Mouse (Mus musculus) B cell, adult 2 months (primary cell): Measurements from ENCODE around the gene 2210016L21Rik.

ENCODE experiments used
- DNase-seq, 2 experiments: peaks; one replicate each; pipeline ENCODE4 v3.0.0; 2022

Gene 2210016L21Rik

DNA sequence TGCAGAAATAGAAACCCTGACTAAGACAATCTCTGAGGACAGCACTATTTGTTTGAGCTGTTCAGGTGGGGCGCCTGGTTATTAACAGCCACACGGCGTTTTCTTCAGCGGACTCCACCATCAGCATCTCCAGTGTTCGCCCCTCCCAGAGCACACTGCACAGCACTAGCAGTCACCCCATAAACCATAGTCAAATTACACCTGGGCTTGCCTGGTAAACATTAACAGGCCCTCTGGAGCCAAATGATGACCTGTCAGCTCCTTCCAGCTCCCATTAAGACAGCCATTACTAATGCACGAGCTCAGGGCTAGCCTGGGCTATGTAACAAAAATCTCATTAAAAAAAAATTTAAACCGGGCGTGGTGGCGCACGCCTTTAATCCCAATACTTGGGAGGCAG is 3.1 kb downstream of the 2210016L21Rik start:
- DNase-seq: no peak

GRCm38 (mm10) chr5:114948891-114949290 is 6.9 kb downstream of the 2210016L21Rik start:
- DNase-seq: no peak

- no peak for DNase-seq
These were observed 7.4 kb downstream of the 2210016L21Rik start for GRCm38 (mm10) chr5:114949316-114949715.

- DNase-seq: no peak
These were observed 7.9 kb downstream of the 2210016L21Rik start for GRCm38 (mm10) chr5:114949812-114950211.

DNA sequence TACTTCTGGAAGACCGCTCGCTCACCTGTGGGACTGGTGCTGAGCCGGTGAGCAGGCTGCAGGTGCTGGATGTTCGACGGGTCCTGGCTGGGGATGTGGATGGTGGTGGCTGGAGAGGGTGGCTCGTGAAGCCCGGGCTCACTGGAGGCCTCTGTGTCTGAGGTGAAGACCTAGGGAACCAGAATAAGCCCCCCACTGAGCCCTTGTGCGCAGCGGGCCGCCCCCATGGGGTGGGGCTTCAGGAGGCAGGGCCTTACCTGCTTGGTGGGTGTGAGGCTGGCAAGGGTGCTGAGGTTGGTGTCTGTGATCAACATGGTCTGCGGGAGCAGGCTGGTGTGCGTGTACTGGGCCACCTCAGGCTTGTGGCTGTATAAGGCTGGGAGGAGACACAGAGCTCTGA is 8.7 kb downstream of the 2210016L21Rik start:
- DNase-seq: no peak

DNA sequence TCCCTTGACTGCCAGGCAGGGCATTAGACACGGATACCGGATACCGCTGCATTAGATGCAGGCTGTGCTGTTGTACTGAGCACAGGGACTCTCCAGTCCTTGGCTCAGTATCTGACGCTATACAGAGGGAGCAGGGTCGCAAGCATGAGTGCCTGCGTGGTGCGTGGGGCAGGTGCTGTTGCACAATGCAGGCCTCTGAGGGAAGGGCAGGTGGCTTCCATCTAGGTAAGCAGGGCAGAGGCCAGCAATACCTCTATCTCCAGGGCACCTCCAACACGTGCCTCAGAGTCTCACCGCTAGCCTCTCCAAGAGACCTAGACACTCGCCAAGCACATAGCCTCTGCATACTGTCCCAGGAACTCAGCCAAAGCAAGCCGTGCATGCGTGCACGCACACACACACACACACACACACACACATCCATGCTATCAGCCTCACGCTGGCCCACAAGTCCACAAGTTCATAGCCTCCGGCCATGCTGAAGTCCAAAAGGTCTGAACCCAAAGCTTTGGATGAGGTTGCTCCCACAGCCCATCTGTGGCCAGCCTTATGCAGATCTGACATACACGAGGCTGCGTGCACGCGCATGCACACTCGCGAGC is 9.4 kb downstream of the 2210016L21Rik start:
- no peak for DNase-seq

DNA sequence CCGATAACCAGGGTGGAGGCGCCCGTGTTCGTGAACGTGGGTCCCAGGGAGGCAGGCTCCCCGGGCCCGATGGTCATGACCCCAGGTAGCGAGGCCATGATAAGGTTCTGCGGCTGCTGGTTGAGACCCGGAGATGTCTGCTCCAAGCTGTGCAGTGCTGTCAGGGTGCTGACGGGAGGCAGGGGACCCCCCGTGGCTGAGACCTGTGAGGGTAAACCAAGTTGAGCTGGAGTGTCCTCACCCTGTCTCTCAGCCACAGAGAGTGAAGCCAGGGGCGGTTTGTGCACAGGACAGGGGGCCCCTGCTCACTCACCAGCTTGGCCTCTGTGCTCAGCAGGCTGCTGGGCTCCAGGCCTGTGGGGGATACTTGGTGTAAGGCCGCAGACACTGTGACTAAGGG is 11.4 kb downstream of the 2210016L21Rik start:
- no peak for DNase-seq

GRCm38 (mm10) chr5:114958069-114958468 is 16.1 kb downstream of the 2210016L21Rik start:
- DNase-seq: no peak

DNA sequence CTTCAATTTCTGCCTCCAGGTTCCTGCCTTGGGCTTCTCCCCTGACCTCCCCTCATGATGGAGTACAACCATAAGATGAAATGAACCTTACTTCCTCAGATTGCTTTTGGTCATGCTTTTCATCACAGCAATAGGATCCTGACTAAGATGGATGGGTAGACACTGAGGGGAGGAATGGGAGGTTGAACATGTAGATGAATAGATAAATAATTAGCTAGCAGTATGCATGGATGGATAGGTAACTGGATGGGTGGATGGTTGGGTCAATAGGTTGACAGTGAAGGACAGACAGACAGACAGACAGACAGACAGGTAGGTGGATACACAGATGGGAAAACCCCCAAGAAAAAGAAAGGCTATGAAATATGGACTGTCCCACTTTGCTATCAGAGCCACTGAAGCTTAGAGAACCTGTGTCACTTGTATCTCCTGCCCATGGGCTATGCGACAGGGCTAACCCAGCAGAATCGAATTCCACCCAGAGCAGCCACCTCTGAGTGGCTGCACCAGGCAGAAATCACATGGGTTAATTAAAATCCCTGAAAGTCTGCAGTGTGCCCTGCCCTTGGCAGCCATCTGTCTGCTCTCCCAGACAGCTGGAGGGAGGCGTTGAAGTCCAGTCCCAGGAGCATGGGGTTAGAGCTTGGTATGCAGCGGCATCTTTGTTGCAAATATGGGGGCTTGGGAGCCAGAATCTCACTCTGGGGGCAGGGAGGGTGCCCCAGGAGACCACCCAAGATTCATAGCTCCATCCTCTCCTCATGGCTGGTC is 19.8 kb downstream of the 2210016L21Rik start:
- DNase-seq: no peak

GRCm38 (mm10) chr5:114964315-114964966 is 22.5 kb downstream of the 2210016L21Rik start:
- no peak for DNase-seq

GRCm38 (mm10) chr5:114964967-114965898 is 23.3 kb downstream of the 2210016L21Rik start:
- DNase-seq: no peak

GRCm38 (mm10) chr5:114967523-114968268 is 25.7 kb downstream of the 2210016L21Rik start:
- DNase-seq: peak; percentile 41 to 49

GRCm38 (mm10) chr5:114968651-114969050 is 26.7 kb downstream of the 2210016L21Rik start:
- no peak for DNase-seq

- no peak for DNase-seq
These were observed 27.1 kb downstream of the 2210016L21Rik start for GRCm38 (mm10) chr5:114969064-114969463.

- no peak for DNase-seq
These were observed 27.8 kb downstream of the 2210016L21Rik start for GRCm38 (mm10) chr5:114969609-114970215.

DNA sequence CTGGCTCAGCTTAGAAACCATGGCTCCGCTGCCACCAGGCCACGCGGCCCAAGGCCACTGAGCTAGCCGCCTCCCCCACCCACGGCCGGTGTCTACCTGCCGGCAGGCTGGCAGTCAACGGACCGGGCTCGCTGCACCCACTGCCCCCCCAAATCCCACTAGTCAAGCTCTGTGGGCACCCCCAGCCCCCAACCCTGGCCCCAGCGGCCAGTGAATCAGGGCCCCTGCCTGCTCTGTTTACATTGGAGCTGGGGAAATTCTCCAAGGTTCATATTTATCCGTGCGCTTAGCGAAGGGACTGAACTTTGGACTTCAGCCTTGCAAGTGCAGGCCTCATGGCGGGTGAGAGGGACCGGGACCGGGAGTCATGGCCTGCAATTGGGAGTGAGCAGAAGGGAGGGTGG is 28.9 kb downstream of the 2210016L21Rik start, which contains the start of gene Hnf1a:
TSS of gene Hnf1a (minus strand) at position 271 of the 404 bp plus-strand sequence.
- no peak for DNase-seq

DNA sequence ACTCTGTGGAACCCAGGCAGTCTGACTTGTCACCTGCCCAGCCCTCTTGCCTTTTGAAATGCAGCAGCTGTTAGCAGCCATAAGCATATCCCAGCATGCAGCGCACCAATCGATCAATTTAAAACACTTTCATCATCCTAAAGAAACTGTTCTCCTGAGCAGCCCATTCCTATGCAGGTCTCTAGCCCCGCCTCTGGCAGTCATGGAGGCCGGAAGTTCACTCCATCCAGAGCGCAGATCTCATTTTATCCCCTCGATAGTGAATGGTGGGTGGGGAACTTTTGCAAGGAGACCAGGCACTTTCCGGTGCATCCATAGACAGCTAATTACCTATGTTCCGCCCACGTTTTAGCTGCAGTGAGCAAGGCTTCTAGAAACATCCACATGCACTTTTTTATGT is 30.2 kb downstream of the 2210016L21Rik start:
- DNase-seq: no peak

DNA sequence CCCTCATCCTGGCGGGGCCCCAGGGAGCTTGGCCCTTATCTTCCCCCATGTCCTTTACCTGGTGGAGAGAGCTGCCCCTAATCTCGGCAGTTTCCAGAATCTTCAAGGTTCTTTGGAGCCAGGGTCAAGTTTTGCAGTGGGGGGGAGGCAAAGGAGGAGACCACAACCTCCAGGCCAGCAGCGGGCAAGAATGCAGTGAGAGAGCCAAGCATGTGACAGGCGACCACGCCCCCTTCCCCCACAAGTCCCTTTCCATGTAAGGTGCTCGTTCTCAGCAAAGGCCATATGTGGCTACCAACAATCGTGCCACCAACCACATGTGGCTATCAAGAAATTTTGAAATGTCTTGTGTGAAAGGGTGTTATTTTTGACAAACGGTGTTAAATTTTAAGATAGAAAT is 31.2 kb downstream of the 2210016L21Rik start:
- no peak for DNase-seq

DNA sequence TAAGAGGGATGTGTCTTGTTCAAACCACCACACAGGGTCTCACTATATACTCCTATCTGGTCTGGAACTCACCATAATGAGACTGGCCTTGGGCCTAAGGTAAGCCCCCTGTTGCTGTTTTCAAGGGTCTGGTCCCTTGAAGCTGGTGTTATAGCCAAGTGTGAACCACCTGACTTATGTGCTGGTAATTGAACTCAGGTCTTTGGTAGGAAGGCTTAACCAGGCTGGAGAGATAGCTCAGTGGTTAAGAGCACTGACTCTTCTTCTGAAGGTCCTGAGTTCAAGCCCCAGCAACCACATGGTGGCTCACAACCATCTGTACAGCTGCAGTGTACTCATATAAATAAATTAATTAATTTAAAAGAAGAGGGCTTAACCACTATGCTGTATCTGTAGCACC is 35.0 kb downstream of the 2210016L21Rik start:
- DNase-seq: no peak

DNA sequence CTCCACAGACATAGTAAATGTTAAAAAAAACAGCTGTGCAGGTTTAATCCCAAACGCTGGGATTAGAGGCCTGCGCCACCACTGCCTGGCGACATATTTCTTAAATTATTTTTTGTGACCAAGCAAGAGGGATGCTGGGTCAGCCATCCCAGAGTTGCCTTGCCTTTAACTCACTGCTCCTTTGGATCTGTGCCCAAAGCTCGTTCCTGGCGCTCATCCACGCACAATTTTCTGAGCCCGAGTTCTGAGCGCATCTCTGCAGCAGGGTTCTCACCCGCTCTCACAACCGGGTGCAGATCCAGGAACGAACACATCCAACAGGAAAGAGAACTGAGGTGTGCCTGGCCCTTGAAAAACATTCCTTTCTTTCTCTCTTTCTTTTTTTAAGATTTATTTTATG is 36.5 kb downstream of the 2210016L21Rik start:
- no peak for DNase-seq

DNA sequence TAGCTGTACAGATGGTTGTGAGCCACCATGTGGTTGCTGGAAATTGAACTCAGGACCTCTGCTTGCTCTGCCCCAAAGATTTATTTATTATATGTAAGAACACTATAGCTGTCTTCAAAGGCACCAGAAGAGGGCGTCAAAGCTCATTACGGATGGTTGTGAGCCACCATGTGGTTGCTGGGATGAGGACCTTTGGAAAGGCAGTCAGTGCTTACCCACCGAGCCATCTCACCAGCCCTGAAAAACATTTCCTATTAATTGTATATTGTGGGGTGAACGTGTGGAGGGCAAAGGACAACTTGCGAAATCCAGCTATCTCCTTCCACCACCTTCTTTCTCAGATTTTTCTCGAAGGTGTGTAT is 36.9 kb downstream of the 2210016L21Rik start:
- peak in 1 of 2 experiments; percentile 46 for DNase-seq
